Mouse (Mus musculus): ENCODE results near the gene Plscr3. TPM values are rescaled to one million over a fixed set of nuclear protein-coding genes. Genes with fewer than 3 reads are reported as not detected.
A peak's percentile ranks its signal among the peaks of the same experiment; 100 is the strongest.

Gene Plscr3
- polyA plus RNA-seq (2012; fragmentation: generic; extraction: Trizol) = 82.7 TPM
- long read RNA-seq, experiment 1, transcript Plscr3-203 (8 exons, 2,785 nt) = major isoform, 33 of 66 reads
- long read RNA-seq, experiment 1, transcript Plscr3-201 (7 exons, 1,927 nt) = minor isoform, 8 of 66 reads
- long read RNA-seq, experiment 1, partial matches to known transcripts = 4 of 66 reads
- long read RNA-seq, experiment 1, other reads (novel, unspliced or antisense) = 20 of 66 reads
- long read RNA-seq, experiment 2, transcript Plscr3-203 (8 exons, 2,785 nt) = major isoform, 63 of 160 reads
- long read RNA-seq, experiment 2, transcript Plscr3-201 (7 exons, 1,927 nt) = minor isoform, 42 of 160 reads
- long read RNA-seq, experiment 2, transcript Plscr3-202 (8 exons, 1,835 nt) = minor isoform, 6 of 160 reads
- long read RNA-seq, experiment 2, partial matches to known transcripts = 2 of 160 reads
- long read RNA-seq, experiment 2, other reads (novel, unspliced or antisense) = 47 of 160 reads

- H3K79me3 ChIP-seq (ENCODE audit: low read depth) = peaks cover 2% of the 10 kb centered on the region
- no peak for TF ChIP-seq MYOD1 (IDR thresholded peaks at IDR 0.05; ENCODE audit: control insufficient read depth, insufficient read length, low read depth)
- no peak for TF ChIP-seq USF1 (IDR thresholded peaks at IDR 0.05; ENCODE audit: low read depth)
- no peak for TF ChIP-seq CTCF (IDR thresholded peaks at IDR 0.05; ENCODE audit: control insufficient read depth, insufficient read depth, insufficient read length)
- no peak for TF ChIP-seq FOSL1 (IDR thresholded peaks at IDR 0.05; ENCODE audit: insufficient read depth, low read length, poor library complexity, severe bottlenecking)
- TF ChIP-seq MAX (IDR thresholded peaks at IDR 0.05) = peak; percentile 90
- no peak for TF ChIP-seq CEBPB (IDR thresholded peaks at IDR 0.05; ENCODE audit: low read depth)
- H3K79me2 ChIP-seq (ENCODE audit: control insufficient read depth, insufficient read depth) = peaks cover 22% of the 10 kb centered on the region
- H3ac ChIP-seq (ENCODE audit: control insufficient read depth, insufficient read length, low read depth) = peak within 1 kb of the TSS; percentile 89
- H3K36me3 ChIP-seq (ENCODE audit: control insufficient read depth, insufficient read depth) = peaks cover 38% of the 10 kb centered on the region
- no peaks in the 10 kb centered on the region for H3K27me3 ChIP-seq (ENCODE audit: control insufficient read depth, insufficient read depth, insufficient read length)
- peak within 1 kb of the TSS; percentile 89 for H3K4me3 ChIP-seq (ENCODE audit: insufficient read depth, poor library complexity, severe bottlenecking)
Observed at GRCm38 (mm10) chr11:69846198-69846680, at the start of gene Plscr3. Gene Plscr3 (plus strand): TSS chr11:69846376.

GRCm38 (mm10) chr11:69797924-69798323, 48.3 kb upstream of the Plscr3 start:
- no peak overlapping the region for H3ac ChIP-seq (ENCODE audit: control insufficient read depth, insufficient read length, low read depth)
- no peak overlapping the region for H3K4me3 ChIP-seq (ENCODE audit: insufficient read depth, poor library complexity, severe bottlenecking)
- TF ChIP-seq CEBPB (IDR thresholded peaks at IDR 0.05; ENCODE audit: low read depth) (peak; percentile 68), MAX (IDR thresholded peaks at IDR 0.05) (no peak), CTCF (IDR thresholded peaks at IDR 0.05; ENCODE audit: control insufficient read depth, insufficient read depth, insufficient read length) (no peak), MYOG (IDR thresholded peaks at IDR 0.05; ENCODE audit: control insufficient read depth, extremely low read depth, insufficient read length) (no peak), USF1 (IDR thresholded peaks at IDR 0.05; ENCODE audit: low read depth) (no peak), MYOD1 (IDR thresholded peaks at IDR 0.05; ENCODE audit: control insufficient read depth, insufficient read length, low read depth) (peak; percentile 61), FOSL1 (IDR thresholded peaks at IDR 0.05; ENCODE audit: insufficient read depth, low read length, poor library complexity, severe bottlenecking) (peak; percentile 27)
- no peaks in the 10 kb centered on the region for H3K27me3 ChIP-seq (ENCODE audit: control insufficient read depth, insufficient read depth, insufficient read length)
- H3K36me3 ChIP-seq (ENCODE audit: control insufficient read depth, insufficient read depth) = peaks cover 6% of the 10 kb centered on the region
- H3K79me3 ChIP-seq (ENCODE audit: low read depth) = no peaks in the 10 kb centered on the region
- no peaks in the 10 kb centered on the region for H3K79me2 ChIP-seq (ENCODE audit: control insufficient read depth, insufficient read depth)

- Histone ChIP-seq H3K4me3 (ENCODE audit: insufficient read depth, poor library complexity, severe bottlenecking) (peak overlapping the region; percentile 2), H3K79me3 (ENCODE audit: low read depth) (no peaks in the 10 kb centered on the region), H3K27me3 (ENCODE audit: control insufficient read depth, insufficient read depth, insufficient read length) (no peaks in the 10 kb centered on the region), H3K79me2 (ENCODE audit: control insufficient read depth, insufficient read depth) (no peaks in the 10 kb centered on the region), H3K36me3 (ENCODE audit: control insufficient read depth, insufficient read depth) (no peaks in the 10 kb centered on the region), H3ac (ENCODE audit: control insufficient read depth, insufficient read length, low read depth) (no peak overlapping the region)
- TF ChIP-seq CTCF (IDR thresholded peaks at IDR 0.05; ENCODE audit: control insufficient read depth, insufficient read depth, insufficient read length) (no peak), USF1 (IDR thresholded peaks at IDR 0.05; ENCODE audit: low read depth) (no peak), MYOG (IDR thresholded peaks at IDR 0.05; ENCODE audit: control insufficient read depth, extremely low read depth, insufficient read length) (no peak), MYOD1 (IDR thresholded peaks at IDR 0.05; ENCODE audit: control insufficient read depth, insufficient read length, low read depth) (no peak), MAX (IDR thresholded peaks at IDR 0.05) (no peak), FOSL1 (IDR thresholded peaks at IDR 0.05; ENCODE audit: insufficient read depth, low read length, poor library complexity, severe bottlenecking) (no peak), CEBPB (IDR thresholded peaks at IDR 0.05; ENCODE audit: low read depth) (no peak)
Observed at GRCm38 (mm10) chr11:69799394-69800137, 46.6 kb upstream of the Plscr3 start.

- Histone ChIP-seq H3ac (ENCODE audit: control insufficient read depth, insufficient read length, low read depth) (no peak overlapping the region), H3K27me3 (ENCODE audit: control insufficient read depth, insufficient read depth, insufficient read length) (no peaks in the 10 kb centered on the region)
Observed at GRCm38 (mm10) chr11:69800138-69800391, 46.1 kb upstream of the Plscr3 start.

GRCm38 (mm10) chr11:69800392-69801197, 45.6 kb upstream of the Plscr3 start:
- no peaks in the 10 kb centered on the region for H3K36me3 ChIP-seq (ENCODE audit: control insufficient read depth, insufficient read depth)
- TF ChIP-seq MYOD1 (IDR thresholded peaks at IDR 0.05; ENCODE audit: control insufficient read depth, insufficient read length, low read depth) (no peak), USF1 (IDR thresholded peaks at IDR 0.05; ENCODE audit: low read depth) (peak; percentile 36)
- H3K4me3 ChIP-seq (ENCODE audit: insufficient read depth, poor library complexity, severe bottlenecking) = peak overlapping the region; percentile 2
- peak overlapping the region; percentile 58 for H3ac ChIP-seq (ENCODE audit: control insufficient read depth, insufficient read length, low read depth)
- no peaks in the 10 kb centered on the region for H3K27me3 ChIP-seq (ENCODE audit: control insufficient read depth, insufficient read depth, insufficient read length)
- H3K79me3 ChIP-seq (ENCODE audit: low read depth) = no peaks in the 10 kb centered on the region
- no peaks in the 10 kb centered on the region for H3K79me2 ChIP-seq (ENCODE audit: control insufficient read depth, insufficient read depth)

More at GRCm38 (mm10) chr11:69800138-69800391, 46.1 kb upstream of the Plscr3 start:
- TF ChIP-seq MYOD1 (IDR thresholded peaks at IDR 0.05; ENCODE audit: control insufficient read depth, insufficient read length, low read depth) (peak; percentile 83), CEBPB (IDR thresholded peaks at IDR 0.05; ENCODE audit: low read depth) (no peak), USF1 (IDR thresholded peaks at IDR 0.05; ENCODE audit: low read depth) (no peak)
- Histone ChIP-seq H3K79me2 (ENCODE audit: control insufficient read depth, insufficient read depth) (no peaks in the 10 kb centered on the region), H3K4me3 (ENCODE audit: insufficient read depth, poor library complexity, severe bottlenecking) (peak overlapping the region; percentile 2), H3K79me3 (ENCODE audit: low read depth) (no peaks in the 10 kb centered on the region), H3K36me3 (ENCODE audit: control insufficient read depth, insufficient read depth) (no peaks in the 10 kb centered on the region)
